Mouse (Mus musculus): ENCODE data around the gene Cyp19a1. TPM values are rescaled to one million over a fixed set of nuclear protein-coding genes. Genes with fewer than 3 reads are reported as not detected.

The Cyp19a1 gene
- polyA plus RNA-seq (2014; fragmentation: Nextera tagmentation; extraction: Ambion mirVana): not detected in 2 replicates

DNA sequence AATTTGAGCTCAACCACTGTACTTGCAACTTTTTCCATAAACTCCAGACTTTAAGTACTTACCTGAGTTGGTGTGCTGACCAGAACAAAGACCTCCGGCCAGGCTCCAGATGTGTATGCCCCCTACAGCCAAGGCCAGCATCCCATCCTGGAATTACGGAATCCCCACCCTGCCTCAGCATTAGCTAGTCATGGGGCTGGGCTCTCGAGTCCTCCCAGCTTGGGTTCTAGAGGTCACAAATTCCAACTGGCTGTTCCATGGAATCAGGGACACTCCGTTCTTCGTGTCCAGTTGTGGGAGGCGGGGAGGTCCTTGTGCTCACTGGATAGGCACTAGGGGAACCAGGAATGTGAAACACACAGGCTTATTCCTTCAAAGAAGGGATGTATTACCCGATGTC lies at the start of gene Cyp19a1:
Cyp19a1 (minus strand) TSS at position 101 of the 400 bp plus-strand sequence.
- no peaks in the 10 kb centered on the region for H3K4me1 ChIP-seq (ENCODE audit: control insufficient read depth, insufficient read depth, low read length)
- H3K27ac ChIP-seq (replicated peaks; ENCODE audit: low read depth, low read length): no peak within 1 kb of the TSS
- 87% methylated on average over 7 of the region's 7 CpGs for WGBS
- no peak within 1 kb of the TSS for H3K4me3 ChIP-seq (replicated peaks; ENCODE audit: low read depth, low read length)
- DNase-seq (no peak), ATAC-seq (ENCODE audit: low FRiP score, low TSS enrichment) (no peak)
- no peaks in the 10 kb centered on the region for H3K36me3 ChIP-seq (ENCODE audit: control insufficient read depth, insufficient read depth, low read length)
- no peaks in the 10 kb centered on the region for H3K27me3 ChIP-seq (ENCODE audit: control insufficient read depth, insufficient read depth, low read length)
- H3K4me2 ChIP-seq (ENCODE audit: low read length): no peak within 1 kb of the TSS
- no peak within 1 kb of the TSS for H3K9ac ChIP-seq (replicated peaks; ENCODE audit: low read length)
- H3K9me3 ChIP-seq (ENCODE audit: control insufficient read depth, low read length): no peaks in the 10 kb centered on the region

DNA sequence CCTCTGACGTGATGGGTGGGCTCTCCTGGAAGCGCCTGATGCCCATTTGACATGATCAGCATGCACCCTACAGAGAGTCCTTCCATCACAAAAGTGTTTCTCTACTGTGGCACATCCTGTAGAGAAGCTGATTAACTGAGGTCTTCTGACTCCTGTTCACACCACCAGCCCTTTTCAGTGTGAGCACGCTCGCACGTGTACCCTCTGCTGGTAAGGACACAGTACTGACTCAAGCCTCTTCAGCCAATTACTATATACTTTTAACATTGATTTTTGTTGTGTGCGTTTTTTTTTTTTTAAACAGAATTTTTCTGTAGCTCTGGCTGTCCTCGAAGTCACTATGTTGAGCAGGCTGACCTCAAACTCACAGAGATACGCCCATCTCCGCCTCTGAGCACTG lies 48.5 kb upstream of the Cyp19a1 start:
- Histone ChIP-seq H3K4me1 (ENCODE audit: control insufficient read depth, insufficient read depth, low read length) (no peaks in the 10 kb centered on the region), H3K27me3 (ENCODE audit: control insufficient read depth, insufficient read depth, low read length) (no peaks in the 10 kb centered on the region), H3K9me3 (ENCODE audit: control insufficient read depth, low read length) (no peaks in the 10 kb centered on the region), H3K36me3 (ENCODE audit: control insufficient read depth, insufficient read depth, low read length) (no peaks in the 10 kb centered on the region), H3K4me2 (ENCODE audit: low read length) (no peak overlapping the region), H3K27ac (replicated peaks; ENCODE audit: low read depth, low read length) (no peak overlapping the region), H3K4me3 (replicated peaks; ENCODE audit: low read depth, low read length) (no peak overlapping the region), H3K9ac (replicated peaks; ENCODE audit: low read length) (no peak overlapping the region)
- DNase-seq (no peak), ATAC-seq (ENCODE audit: low FRiP score, low TSS enrichment) (no peak)
- WGBS: 78% methylated on average over 9 of the region's 9 CpGs

DNA sequence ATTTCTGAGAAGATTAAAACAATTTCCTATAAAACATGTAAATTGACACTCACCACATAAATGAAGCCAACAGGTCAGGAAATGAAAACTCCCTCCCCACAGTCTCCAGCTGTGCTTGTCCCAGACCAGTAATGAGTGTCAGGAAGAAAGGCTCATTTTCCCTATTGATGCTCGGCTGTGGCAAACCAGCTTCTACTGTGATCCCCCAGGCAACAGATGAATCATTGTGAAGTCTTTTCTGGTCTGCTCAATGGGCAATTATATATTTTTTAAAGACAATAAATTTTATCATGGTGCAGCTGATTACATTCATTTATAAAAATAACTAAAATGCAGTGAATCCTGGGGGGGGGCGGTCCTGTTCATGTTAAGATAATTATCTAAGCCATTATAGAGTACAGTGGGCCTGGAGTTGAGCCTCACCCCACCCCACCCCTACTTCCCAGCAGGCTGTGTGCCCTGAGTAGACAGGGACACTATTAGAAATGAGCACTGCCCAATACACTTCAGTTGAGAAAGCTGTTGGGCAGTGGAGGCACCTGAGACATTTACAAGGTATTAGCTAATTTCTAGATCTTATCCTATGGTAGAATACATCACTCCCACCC lies 40.9 kb upstream of the Cyp19a1 start:
- H3K9ac ChIP-seq (replicated peaks; ENCODE audit: low read length): no peak overlapping the region
- ATAC-seq (ENCODE audit: low FRiP score, low TSS enrichment): no peak
- H3K4me1 ChIP-seq (ENCODE audit: control insufficient read depth, insufficient read depth, low read length): no peaks in the 10 kb centered on the region
- no peak overlapping the region for H3K27ac ChIP-seq (replicated peaks; ENCODE audit: low read depth, low read length)
- H3K4me2 ChIP-seq (ENCODE audit: low read length): no peak overlapping the region
- no peak for DNase-seq
- WGBS: 52% methylated on average over 2 of the region's 2 CpGs
- H3K4me3 ChIP-seq (replicated peaks; ENCODE audit: low read depth, low read length): no peak overlapping the region
- H3K36me3 ChIP-seq (ENCODE audit: control insufficient read depth, insufficient read depth, low read length): no peaks in the 10 kb centered on the region
- H3K9me3 ChIP-seq (ENCODE audit: control insufficient read depth, low read length): no peaks in the 10 kb centered on the region
- no peaks in the 10 kb centered on the region for H3K27me3 ChIP-seq (ENCODE audit: control insufficient read depth, insufficient read depth, low read length)

DNA sequence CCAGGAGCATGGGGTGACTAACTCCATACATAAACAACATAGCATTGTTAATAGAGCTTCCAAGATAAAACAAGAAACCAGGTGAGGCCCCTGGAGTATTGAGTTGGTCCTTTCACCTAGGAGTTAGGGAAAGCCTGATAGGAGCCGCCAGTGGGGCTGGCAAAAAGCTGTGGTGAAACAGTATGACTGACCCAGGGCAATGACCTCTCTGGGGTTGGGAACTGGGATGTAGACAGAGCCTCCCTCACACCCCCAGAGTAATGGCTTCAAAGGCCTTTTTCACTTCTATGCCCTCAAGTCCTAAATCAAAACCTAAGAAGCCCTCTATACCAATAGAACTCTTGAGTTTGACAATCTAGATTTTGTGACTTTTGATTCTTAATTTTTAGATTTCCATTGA lies 40.3 kb upstream of the Cyp19a1 start:
- DNase-seq (no peak), ATAC-seq (ENCODE audit: low FRiP score, low TSS enrichment) (no peak)
- Histone ChIP-seq H3K4me3 (replicated peaks; ENCODE audit: low read depth, low read length) (no peak overlapping the region), H3K4me2 (ENCODE audit: low read length) (no peak overlapping the region), H3K9ac (replicated peaks; ENCODE audit: low read length) (no peak overlapping the region), H3K27me3 (ENCODE audit: control insufficient read depth, insufficient read depth, low read length) (no peaks in the 10 kb centered on the region), H3K27ac (replicated peaks; ENCODE audit: low read depth, low read length) (no peak overlapping the region), H3K9me3 (ENCODE audit: control insufficient read depth, low read length) (no peaks in the 10 kb centered on the region), H3K4me1 (ENCODE audit: control insufficient read depth, insufficient read depth, low read length) (no peaks in the 10 kb centered on the region), H3K36me3 (ENCODE audit: control insufficient read depth, insufficient read depth, low read length) (no peaks in the 10 kb centered on the region)
- 74% methylated on average over 1 of the region's 1 CpGs for WGBS

DNA sequence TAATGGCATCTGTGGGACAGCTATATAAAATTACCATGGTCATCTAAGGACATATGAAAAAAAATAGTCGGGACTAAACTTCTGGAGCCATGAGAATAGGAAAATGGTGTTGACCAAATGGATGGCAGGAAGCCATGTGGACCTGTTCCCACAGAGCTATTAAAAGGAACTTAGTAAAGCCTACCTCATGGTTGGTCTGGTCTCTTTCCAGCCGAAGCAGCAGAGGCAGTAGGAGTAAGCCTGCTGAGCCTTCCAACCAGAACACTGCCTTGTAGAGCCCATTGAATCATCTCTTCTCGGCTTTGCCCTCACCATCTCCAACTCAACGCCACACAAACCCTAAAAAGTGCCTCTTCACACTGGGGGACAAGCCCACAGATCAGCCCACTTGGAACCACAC lies 33.3 kb upstream of the Cyp19a1 start:
- no peak for ATAC-seq (ENCODE audit: low FRiP score, low TSS enrichment)
- WGBS: 86% methylated on average over 4 of the region's 4 CpGs
- H3K9ac ChIP-seq (replicated peaks; ENCODE audit: low read length): no peak overlapping the region
- no peaks in the 10 kb centered on the region for H3K9me3 ChIP-seq (ENCODE audit: control insufficient read depth, low read length)
- no peak overlapping the region for H3K4me3 ChIP-seq (replicated peaks; ENCODE audit: low read depth, low read length)
- no peaks in the 10 kb centered on the region for H3K4me1 ChIP-seq (ENCODE audit: control insufficient read depth, insufficient read depth, low read length)
- H3K27ac ChIP-seq (replicated peaks; ENCODE audit: low read depth, low read length): no peak overlapping the region
- DNase-seq: no peak
- no peaks in the 10 kb centered on the region for H3K27me3 ChIP-seq (ENCODE audit: control insufficient read depth, insufficient read depth, low read length)
- H3K4me2 ChIP-seq (ENCODE audit: low read length): no peak overlapping the region
- H3K36me3 ChIP-seq (ENCODE audit: control insufficient read depth, insufficient read depth, low read length): no peaks in the 10 kb centered on the region

DNA sequence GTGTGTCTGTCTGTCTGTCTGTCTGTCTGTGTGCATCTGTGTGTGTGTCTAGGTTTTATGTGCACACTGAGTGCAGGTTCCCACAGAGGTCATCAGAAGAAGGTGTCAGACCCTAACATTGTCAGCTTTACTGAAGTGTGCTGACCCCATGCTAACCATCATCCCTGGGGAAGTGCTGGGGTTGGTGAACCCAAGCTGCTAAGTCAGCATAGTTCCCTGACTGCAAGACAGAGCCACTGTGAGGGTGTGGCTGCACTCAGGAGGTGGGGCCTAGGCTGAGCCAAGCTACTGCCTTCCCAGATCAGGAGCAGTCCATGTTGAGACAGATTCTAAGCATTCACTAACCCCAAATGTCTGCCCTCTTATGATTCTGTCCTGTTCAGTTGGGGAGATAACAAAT lies 31.9 kb upstream of the Cyp19a1 start:
- Histone ChIP-seq H3K4me2 (ENCODE audit: low read length) (no peak overlapping the region), H3K9me3 (ENCODE audit: control insufficient read depth, low read length) (no peaks in the 10 kb centered on the region), H3K9ac (replicated peaks; ENCODE audit: low read length) (no peak overlapping the region), H3K36me3 (ENCODE audit: control insufficient read depth, insufficient read depth, low read length) (no peaks in the 10 kb centered on the region), H3K4me3 (replicated peaks; ENCODE audit: low read depth, low read length) (no peak overlapping the region), H3K27ac (replicated peaks; ENCODE audit: low read depth, low read length) (no peak overlapping the region), H3K4me1 (ENCODE audit: control insufficient read depth, insufficient read depth, low read length) (no peaks in the 10 kb centered on the region), H3K27me3 (ENCODE audit: control insufficient read depth, insufficient read depth, low read length) (no peaks in the 10 kb centered on the region)
- DNase-seq (no peak), ATAC-seq (ENCODE audit: low FRiP score, low TSS enrichment) (no peak)

DNA sequence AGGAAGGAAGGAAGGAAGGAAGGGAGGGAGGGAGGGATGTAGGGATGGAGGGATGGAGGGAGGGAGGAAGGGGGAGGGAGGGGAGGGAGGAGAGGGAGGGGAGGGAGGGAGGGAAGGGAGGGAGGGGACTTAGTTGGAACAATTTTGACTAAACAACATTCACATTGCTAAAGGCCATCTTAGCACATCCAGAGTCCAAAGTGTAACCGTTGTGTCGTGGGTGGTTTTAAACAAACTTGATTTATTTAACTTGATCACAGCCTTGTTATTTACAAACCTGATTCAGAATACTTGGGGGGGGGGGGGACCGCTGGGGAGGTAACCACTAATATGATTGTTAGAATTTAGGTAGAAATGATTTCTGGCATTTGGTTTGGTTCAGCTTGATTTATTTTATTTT lies 31.5 kb upstream of the Cyp19a1 start:
- no peak overlapping the region for H3K27ac ChIP-seq (replicated peaks; ENCODE audit: low read depth, low read length)
- H3K27me3 ChIP-seq (ENCODE audit: control insufficient read depth, insufficient read depth, low read length): no peaks in the 10 kb centered on the region
- no peaks in the 10 kb centered on the region for H3K9me3 ChIP-seq (ENCODE audit: control insufficient read depth, low read length)
- H3K4me3 ChIP-seq (replicated peaks; ENCODE audit: low read depth, low read length): no peak overlapping the region
- ATAC-seq (ENCODE audit: low FRiP score, low TSS enrichment) (no peak), DNase-seq (no peak)
- no peak overlapping the region for H3K9ac ChIP-seq (replicated peaks; ENCODE audit: low read length)
- no peaks in the 10 kb centered on the region for H3K4me1 ChIP-seq (ENCODE audit: control insufficient read depth, insufficient read depth, low read length)
- H3K4me2 ChIP-seq (ENCODE audit: low read length): no peak overlapping the region
- no peaks in the 10 kb centered on the region for H3K36me3 ChIP-seq (ENCODE audit: control insufficient read depth, insufficient read depth, low read length)
- WGBS: 83% methylated on average over 3 of the region's 3 CpGs

DNA sequence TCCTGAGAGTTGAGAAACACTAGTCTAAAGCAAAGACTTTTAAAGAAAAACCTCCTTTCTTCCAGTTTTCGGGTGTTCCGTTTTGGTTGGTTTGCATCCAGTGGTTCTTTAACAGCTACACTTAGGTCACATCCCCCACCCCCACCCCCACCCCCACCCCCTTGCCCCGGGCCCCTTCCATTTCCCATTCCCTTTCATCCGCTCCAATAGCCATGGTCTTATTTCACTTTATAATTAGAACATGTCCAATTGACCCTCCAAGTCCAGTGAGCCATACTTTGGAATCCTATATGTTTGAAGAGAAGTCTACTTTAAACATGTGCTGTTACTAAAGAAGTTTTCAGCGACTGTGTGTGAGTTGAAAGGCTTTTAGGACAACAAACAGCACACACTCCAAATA lies 19.9 kb upstream of the Cyp19a1 start:
- Histone ChIP-seq H3K27ac (replicated peaks; ENCODE audit: low read depth, low read length) (no peak overlapping the region), H3K4me2 (ENCODE audit: low read length) (no peak overlapping the region), H3K4me3 (replicated peaks; ENCODE audit: low read depth, low read length) (no peak overlapping the region), H3K4me1 (ENCODE audit: control insufficient read depth, insufficient read depth, low read length) (peaks cover 3% of the 10 kb centered on the region; the same call in 1 of the 2 replicates), H3K9ac (replicated peaks; ENCODE audit: low read length) (no peak overlapping the region), H3K9me3 (ENCODE audit: control insufficient read depth, low read length) (no peaks in the 10 kb centered on the region), H3K27me3 (ENCODE audit: control insufficient read depth, insufficient read depth, low read length) (peaks cover 16% of the 10 kb centered on the region; the same call in 1 of the 2 replicates), H3K36me3 (ENCODE audit: control insufficient read depth, insufficient read depth, low read length) (no peaks in the 10 kb centered on the region)
- no peak for ATAC-seq (ENCODE audit: low FRiP score, low TSS enrichment)
- DNase-seq: no peak
- 51% methylated on average over 5 of the region's 5 CpGs for WGBS

DNA sequence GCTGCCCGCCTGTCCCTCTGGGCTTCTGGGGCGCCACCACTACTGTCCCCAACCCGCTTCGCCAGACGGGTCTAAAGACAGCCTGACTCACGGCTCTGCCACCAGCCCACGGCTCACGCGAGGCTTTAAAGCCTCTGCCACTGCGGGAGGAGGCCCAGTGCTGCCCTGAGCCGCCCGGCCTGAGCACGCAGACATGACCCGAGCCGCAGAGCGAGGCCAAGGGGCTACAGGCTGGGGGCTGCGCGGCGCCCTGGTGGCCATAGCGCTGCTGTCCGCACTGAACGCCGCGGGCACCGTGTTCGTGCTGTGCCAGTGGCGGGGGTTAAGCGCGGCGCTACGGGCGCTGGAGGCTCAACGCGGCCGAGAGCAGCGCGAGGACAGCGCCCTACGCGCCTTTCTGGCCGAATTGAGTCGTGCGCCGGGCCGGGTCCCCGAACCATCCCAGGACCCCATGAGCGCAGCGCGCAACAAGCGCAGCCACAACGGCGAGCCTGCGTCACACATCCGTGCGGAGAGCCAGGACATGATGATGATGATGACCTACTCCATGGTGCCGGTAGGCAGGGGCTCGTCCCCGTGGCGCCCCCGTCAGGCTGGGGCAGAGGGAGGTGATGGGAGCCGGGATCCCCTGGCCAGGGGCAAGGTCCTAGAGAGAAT lies 18.5 kb upstream of the Cyp19a1 start, which contains the start of gene Gldn:
Gldn (plus strand) TSS at position 156 of the 657 bp plus-strand sequence.
- H3K36me3 ChIP-seq (ENCODE audit: control insufficient read depth, insufficient read depth, low read length): no peaks in the 10 kb centered on the region
- no peaks in the 10 kb centered on the region for H3K9me3 ChIP-seq (ENCODE audit: control insufficient read depth, low read length)
- H3K9ac ChIP-seq (replicated peaks; ENCODE audit: low read length): peak within 1 kb of the TSS; percentile 60
- peak within 1 kb of the TSS; percentile 42 for H3K4me3 ChIP-seq (replicated peaks; ENCODE audit: low read depth, low read length)
- H3K4me1 ChIP-seq (ENCODE audit: control insufficient read depth, insufficient read depth, low read length): peaks cover 3% of the 10 kb centered on the region; the same call in 1 of the 2 replicates
- 2% methylated on average over 61 of the region's 61 CpGs for WGBS
- H3K27ac ChIP-seq (replicated peaks; ENCODE audit: low read depth, low read length): no peak within 1 kb of the TSS
- peak; percentile 50; the same call in 1 of the 2 replicates for ATAC-seq (ENCODE audit: low FRiP score, low TSS enrichment)
- H3K4me2 ChIP-seq (ENCODE audit: low read length): peak within 1 kb of the TSS; percentile 92
- DNase-seq: peak; percentile 62
- peaks cover 16% of the 10 kb centered on the region; the same call in 1 of the 2 replicates for H3K27me3 ChIP-seq (ENCODE audit: control insufficient read depth, insufficient read depth, low read length)
